Mouse (Mus musculus): ENCODE results near the gene Rp9.
"Not testable (repeated sequence)": the region's sequence is repeated elsewhere in the genome, so short reads cannot be mapped to it uniquely, and the experiment has no call there.

Gene Rp9

GRCm38 (mm10) chr9:22422559-22422958 lies 47.0 kb downstream of the Rp9 start:
- no peak for DNase-seq (ENCODE audit: low read depth in 1 of 2, low spot score in 2 of 2)

- DNase-seq (ENCODE audit: low read depth in 1 of 2, low spot score in 2 of 2), result no peak
These were observed 49.1 kb downstream of the Rp9 start for GRCm38 (mm10) chr9:22420491-22420890.

DNA sequence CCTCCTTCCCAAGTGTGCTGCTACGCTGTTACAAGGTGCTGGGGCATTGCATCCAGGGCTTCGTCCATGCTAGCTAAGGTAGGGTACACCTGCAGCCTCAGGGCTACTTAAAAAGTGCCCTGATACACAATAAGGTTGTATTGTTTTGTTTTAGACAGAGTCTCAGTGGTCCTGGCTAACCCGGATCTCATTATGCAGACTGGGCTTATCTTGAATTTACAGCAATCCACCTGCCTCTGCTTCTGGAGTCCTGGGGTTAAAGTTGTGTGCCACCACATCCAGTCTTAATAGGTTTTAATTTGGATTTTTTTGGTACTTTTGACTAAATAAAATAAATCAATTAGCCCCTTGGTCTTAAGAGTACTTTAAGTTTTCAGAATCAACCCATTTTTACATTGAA lies 49.7 kb downstream of the Rp9 start:
- no peak for DNase-seq (ENCODE audit: low read depth in 1 of 2, low spot score in 2 of 2)

DNA sequence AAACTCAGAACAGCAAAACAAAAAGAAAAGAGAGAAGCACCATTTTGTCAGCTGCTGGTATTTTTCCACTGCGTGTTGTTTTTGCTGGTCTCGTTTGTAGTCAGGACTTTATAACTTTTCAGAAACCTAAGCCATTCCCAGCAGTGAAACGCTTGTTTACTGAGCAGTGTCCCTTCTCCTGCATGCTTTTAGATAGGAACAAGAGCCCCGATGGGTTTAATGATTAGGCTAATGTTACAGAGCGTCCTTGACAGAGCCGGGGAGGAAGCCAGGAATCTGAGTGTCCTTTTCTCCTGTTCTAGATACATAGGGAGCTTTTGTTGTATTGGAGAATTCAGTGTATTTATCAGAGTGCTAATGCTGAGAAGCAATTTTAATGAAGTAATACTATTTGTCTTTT lies 52.0 kb downstream of the Rp9 start:
- no peak for DNase-seq (ENCODE audit: low read depth in 1 of 2, low spot score in 2 of 2)

DNA sequence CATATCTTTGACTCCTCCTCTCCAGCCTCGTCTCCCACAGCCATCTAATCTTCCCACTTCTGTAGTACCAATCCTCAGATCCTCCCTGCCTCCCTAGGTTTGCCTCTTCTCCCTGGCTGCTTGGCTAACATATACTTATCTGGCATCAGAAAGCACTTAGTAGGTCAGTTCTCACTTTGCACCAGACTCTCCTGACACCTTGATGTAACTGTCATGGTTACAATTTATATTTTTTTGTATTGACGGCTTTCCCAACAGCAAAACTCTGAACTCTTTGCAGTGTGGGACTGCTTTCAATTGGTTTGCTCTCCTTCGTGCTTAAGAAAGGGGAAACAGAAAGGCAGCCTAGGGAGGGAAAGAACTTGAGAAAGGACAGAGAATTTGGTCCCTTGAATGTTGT lies 53.4 kb downstream of the Rp9 start:
- DNase-seq (ENCODE audit: low read depth in 1 of 2, low spot score in 2 of 2), result no peak

- peak; percentile 86 to 89 for DNase-seq (ENCODE audit: low read depth in 1 of 2, low spot score in 2 of 2)
These were observed 58.3 kb downstream of the Rp9 start, which contains the start of gene 9530077C05Rik for GRCm38 (mm10) chr9:22411002-22411857. TSS of gene 9530077C05Rik (plus strand) at chr9:22411513.

GRCm38 (mm10) chr9:22409501-22409900 lies 60.0 kb downstream of the Rp9 start:
- no peak for DNase-seq (ENCODE audit: low read depth in 1 of 2, low spot score in 2 of 2)

GRCm38 (mm10) chr9:22408344-22408743 lies 61.2 kb downstream of the Rp9 start:
- not testable (repeated sequence) for DNase-seq (ENCODE audit: low read depth in 1 of 2, low spot score in 2 of 2)

GRCm38 (mm10) chr9:22407633-22408032 lies 61.9 kb downstream of the Rp9 start:
- DNase-seq (ENCODE audit: low read depth in 1 of 2, low spot score in 2 of 2), result not testable (repeated sequence)

DNA sequence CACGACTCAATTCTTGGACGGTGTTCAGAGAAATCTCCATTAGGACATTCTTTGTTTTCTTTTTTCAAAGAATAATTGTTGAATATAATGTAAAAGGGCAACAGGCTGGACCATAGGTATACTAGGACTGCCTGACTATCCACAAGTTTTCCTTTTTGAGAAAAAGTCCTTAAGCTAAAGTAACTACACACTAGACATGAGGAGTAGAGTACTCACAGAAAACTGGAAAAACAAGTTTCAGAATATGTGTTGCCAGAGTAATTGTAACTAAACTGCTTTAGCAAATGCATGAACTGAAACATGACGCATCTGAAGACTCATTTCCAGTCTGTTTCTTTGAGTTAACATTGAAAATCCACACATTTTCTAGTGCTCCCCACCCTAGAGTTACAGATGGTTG lies 64.1 kb downstream of the Rp9 start:
- DNase-seq (ENCODE audit: low read depth in 1 of 2, low spot score in 2 of 2), result no peak

DNA sequence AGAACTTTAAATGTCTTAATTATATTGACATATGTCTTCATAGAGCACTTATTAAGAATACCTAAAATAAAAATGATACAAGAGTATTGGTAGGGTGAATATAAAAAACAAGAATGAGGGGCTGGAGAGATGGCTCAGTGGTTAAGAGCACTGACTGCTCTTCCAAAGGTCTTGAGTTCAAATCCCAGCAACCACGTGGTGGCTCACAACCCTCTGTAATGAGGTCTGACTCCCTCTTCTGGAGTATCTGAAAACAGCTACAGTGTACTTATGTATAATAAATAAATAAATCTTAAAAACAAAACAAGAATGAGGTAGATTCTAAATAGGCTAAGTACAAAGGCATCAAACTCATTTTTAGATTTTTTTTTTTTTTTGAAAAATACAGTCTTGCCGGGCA lies 66.0 kb downstream of the Rp9 start:
- DNase-seq (ENCODE audit: low read depth in 1 of 2, low spot score in 2 of 2), result not testable (repeated sequence)

- DNase-seq (ENCODE audit: low read depth in 1 of 2, low spot score in 2 of 2), result no peak
These were observed 66.6 kb downstream of the Rp9 start for GRCm38 (mm10) chr9:22402976-22403375.

- no peak for DNase-seq (ENCODE audit: low read depth in 1 of 2, low spot score in 2 of 2)
These were observed 67.5 kb downstream of the Rp9 start for GRCm38 (mm10) chr9:22402001-22402400.

GRCm38 (mm10) chr9:22399021-22399420 lies 70.5 kb downstream of the Rp9 start:
- DNase-seq (ENCODE audit: low read depth in 1 of 2, low spot score in 2 of 2), result no peak

GRCm38 (mm10) chr9:22394725-22395124 lies 74.8 kb downstream of the Rp9 start:
- DNase-seq (ENCODE audit: low read depth in 1 of 2, low spot score in 2 of 2), result no peak

- DNase-seq (ENCODE audit: low read depth in 1 of 2, low spot score in 2 of 2), result no peak
These were observed 79.2 kb downstream of the Rp9 start for GRCm38 (mm10) chr9:22390390-22390789.

DNA sequence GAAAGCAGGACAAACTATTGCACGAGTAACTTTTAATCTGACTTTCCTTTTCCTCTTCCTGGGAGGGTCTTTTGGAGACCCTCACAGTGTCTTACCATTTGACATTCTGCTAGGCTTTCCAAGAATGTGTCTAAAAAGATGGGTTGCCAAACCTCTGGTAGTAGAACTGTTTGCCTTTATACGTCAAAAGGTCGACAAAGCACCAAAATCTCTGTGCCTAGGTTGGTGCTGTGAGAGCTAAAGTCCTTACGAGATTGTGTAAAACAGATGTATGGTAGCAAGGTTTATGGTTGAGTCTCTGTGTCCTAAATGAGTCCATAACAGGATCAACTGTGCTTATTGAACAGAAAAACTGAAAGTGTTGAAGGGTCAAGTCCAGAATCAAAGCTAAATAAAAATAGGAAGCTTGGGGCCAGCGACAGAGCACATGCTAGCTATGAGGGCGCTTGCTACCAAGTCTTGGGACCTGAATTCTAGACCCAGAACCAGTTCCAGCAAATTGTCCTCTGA lies 79.8 kb downstream of the Rp9 start:
- no peak for DNase-seq (ENCODE audit: low read depth in 1 of 2, low spot score in 2 of 2)

DNA sequence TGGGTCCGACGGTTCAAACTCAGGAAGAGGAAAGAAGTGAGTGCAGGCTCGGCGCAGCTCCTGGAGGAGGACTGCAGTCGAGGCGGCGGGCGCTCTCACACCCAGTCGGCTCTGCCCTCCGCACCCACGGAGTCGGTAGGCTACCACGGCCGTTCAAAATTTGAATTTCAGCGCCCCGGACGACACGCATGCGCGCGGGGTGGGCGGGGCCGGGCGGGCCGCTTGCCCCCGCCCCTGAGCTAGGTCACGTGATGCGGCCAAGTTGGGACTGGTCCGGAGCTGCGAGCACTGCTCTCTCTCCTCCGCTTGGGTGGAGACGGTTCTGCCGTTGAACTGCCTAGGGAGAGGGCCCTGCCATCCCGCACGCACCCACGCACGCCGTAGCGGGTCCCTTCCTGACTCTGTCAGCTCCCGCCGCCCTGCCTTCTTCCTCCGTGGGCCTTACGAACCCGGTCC lies 80.5 kb downstream of the Rp9 start, which contains the start of gene Anln:
Gene Anln (minus strand): TSS at position 168 of the 456 bp plus-strand sequence.
- peak; percentile 71 to 82 for DNase-seq (ENCODE audit: low read depth in 1 of 2, low spot score in 2 of 2)

DNA sequence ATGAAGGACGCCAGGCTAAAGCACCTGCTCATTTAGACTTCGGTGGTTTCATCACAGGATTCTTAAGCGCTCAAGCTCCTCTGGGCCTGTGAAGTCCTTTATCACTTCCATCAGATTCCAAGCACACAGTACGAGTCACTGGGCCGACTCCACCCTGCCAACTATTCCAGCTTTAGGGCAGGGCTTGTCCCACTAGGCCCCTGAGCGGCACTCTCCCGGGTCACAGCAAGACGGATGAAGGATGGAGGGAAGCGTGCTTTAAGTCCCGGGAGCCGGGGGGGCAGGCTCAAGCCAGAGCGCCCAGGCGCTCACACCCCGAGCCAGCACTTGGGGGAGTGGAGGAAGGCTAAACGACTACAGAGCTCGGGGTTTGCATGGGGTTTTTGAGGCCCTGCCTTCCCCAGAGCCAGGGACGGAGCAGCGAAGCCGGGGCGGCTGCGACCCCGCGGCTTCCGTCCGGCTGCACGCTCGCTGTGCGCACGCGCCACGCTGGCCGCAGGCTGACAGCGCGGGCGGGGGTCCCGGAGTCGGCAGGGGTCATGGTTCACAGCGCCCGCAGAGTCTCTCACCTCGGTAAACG lies 81.1 kb downstream of the Rp9 start:
- no peak for DNase-seq (ENCODE audit: low read depth in 1 of 2, low spot score in 2 of 2)

DNA sequence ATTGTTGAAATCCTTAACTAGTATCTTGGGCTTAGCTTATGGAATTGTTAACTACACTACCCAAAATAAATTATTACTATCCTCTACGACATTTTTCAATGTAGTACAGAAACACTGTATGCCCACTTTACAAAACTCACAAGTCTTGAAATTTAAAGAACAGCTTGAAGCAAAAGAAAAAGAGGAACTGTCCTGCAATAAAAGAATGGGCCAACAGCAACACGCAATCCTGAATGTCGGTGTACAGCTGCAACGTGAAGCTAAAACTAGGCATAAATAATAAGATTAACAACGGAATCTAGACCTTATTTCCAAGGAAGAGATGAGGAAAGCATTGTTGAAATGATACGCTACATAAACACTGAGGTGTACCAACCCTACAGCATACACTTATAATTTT lies 81.6 kb downstream of the Rp9 start:
- no peak for DNase-seq (ENCODE audit: low read depth in 1 of 2, low spot score in 2 of 2)

GRCm38 (mm10) chr9:22385890-22386289 lies 83.7 kb downstream of the Rp9 start:
- no peak for DNase-seq (ENCODE audit: low read depth in 1 of 2, low spot score in 2 of 2)

- no peak for DNase-seq (ENCODE audit: low read depth in 1 of 2, low spot score in 2 of 2)
These were observed 93.5 kb downstream of the Rp9 start for GRCm38 (mm10) chr9:22376086-22376485.
